Mouse (Mus musculus) liver, adult 2 months (tissue): Measurements from ENCODE around the gene Dmbx1. TPM values are rescaled to one million over a fixed set of nuclear protein-coding genes. Genes with fewer than 3 reads are reported as not detected.

Source experiments
- DNase-seq: peaks from one replicate; pipeline ENCODE4 v3.0.0-alpha.2; 2011; ENCODE audit warnings: low read depth, low spot score; ENCODE audit errors: extremely low read depth
- H3K27ac ChIP-seq: fragments of 200-500 bp; replicated peaks from 2 replicates; pipeline ENCODE4 v1.5.1; 2012; ENCODE audit warnings: low read depth, mild to moderate bottlenecking, control low read depth, inconsistent platforms, low read length; ENCODE audit not compliant: insufficient read depth
- H3K27me3 ChIP-seq: fragments of 200-500 bp; 2 replicates; pipeline ENCODE4 v1.6.1; 2012; ENCODE audit warnings: mild to moderate bottlenecking, moderate library complexity, low read length, inconsistent platforms; ENCODE audit not compliant: control insufficient read depth, insufficient read depth
- H3K36me3 ChIP-seq: fragments of 200-500 bp; 2 replicates; pipeline ENCODE4 v1.6.1; 2012; ENCODE audit warnings: low read length, inconsistent platforms; ENCODE audit not compliant: control insufficient read depth, insufficient read depth
- H3K4me1 ChIP-seq: fragments of 200-500 bp; 2 replicates; pipeline ENCODE4 v1.6.1; 2011; ENCODE audit warnings: low read length; ENCODE audit not compliant: control insufficient read depth, insufficient read depth
- H3K4me3 ChIP-seq: fragments of 200-500 bp; 2 replicates; pipeline ENCODE4 v1.5.1; 2011; ENCODE audit warnings: low read depth, mild to moderate bottlenecking, control low read depth, low read length, moderate library complexity; ENCODE audit not compliant: insufficient read depth
- H3K79me2 ChIP-seq: fragments of 200-500 bp; 2 replicates; pipeline ENCODE4 v1.6.1; 2012; ENCODE audit warnings: inconsistent platforms, mild to moderate bottlenecking, low read length, moderate library complexity; ENCODE audit not compliant: control insufficient read depth, insufficient read depth
- H3K9ac ChIP-seq: fragments of 200-500 bp; 2 replicates; pipeline ENCODE4 v1.6.1; 2012; ENCODE audit warnings: low read depth, mild to moderate bottlenecking, control low read depth, inconsistent platforms, low read length
- CTCF ChIP-seq: fragments of 200-500 bp; IDR thresholded peaks from 2 replicates; pipeline ENCODE4 v1.5.1; 2011; ENCODE audit warnings: low read depth, low read length, control low read depth
- POLR2A ChIP-seq: fragments of 200-500 bp; IDR thresholded peaks from 2 replicates; pipeline ENCODE4 v1.6.1; 2011; ENCODE audit warnings: low read length, control low read depth; ENCODE audit not compliant: insufficient read depth; ENCODE audit errors: extremely low read depth
- WGBS: fragments of 180-500 bp; shearing (Covaris S2); methylation state at CpG from one replicate; pipeline ENCODE4 v1.1.7; 2018; 5-methylcytosine and 5-hydroxymethylcytosine counted together
- polyA plus RNA-seq: library from polyadenylated mRNA; depleted of rRNA; stranded (reverse); fragments of >200 nt; gene quantifications from 2 replicates; pipeline ENCODE4 v1.2.3, GENCODE M21; 2012; rRNA removed
- total RNA-seq: library from RNA; depleted of rRNA; stranded (reverse); fragments of >200 nt; gene quantifications from 2 replicates; pipeline ENCODE4 v1.2.3, GENCODE M21; 2014; rRNA removed

Dmbx1 gene
- total RNA-seq = not detected in 2 replicates
- polyA plus RNA-seq = not detected in 2 replicates

DNA sequence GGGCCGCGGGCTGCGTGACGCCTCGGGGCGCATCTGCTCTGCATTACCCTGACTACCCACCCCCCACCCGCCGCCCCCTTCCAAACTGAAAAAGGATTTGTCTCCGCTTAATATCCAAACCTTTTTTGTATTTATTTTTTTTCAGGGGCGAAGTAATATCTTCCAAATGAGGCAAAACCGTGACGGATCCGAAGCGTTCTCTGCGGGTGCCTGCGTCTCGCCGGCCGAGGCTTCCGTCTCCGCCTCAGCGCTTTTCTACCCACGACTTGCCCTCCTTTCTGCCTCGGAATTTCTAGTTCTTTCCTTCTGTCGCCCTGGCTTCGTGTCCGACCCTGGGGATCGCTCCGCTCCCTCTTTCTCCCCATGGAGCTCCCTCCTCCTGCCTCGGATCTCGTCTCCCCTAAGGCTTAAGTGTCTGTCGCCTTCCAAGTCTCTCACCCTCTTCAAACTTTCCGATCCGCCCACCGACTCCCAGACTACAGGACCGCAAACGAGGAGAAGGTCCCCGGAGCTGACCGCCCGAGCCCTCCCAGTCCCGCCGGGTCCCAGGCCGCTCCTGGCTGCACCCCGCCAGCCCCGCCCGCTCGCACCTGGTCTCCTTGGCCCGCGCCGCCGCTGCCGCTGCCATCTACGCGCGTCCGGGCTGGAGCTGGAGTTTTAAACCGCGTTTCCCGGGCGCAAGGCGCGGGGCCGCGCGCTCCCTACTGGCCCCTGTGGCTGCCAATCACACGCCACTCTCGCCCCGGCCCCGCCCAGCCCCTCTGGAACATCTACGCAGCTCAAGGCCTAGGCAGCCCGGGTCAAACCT lies at the start of gene Dmbx1:
TSS of gene Dmbx1 (minus strand) at position 632 of the 808 bp plus-strand sequence.
- Histone ChIP-seq H3K4me3 (no peak within 1 kb of the TSS), H3K79me2 (no peaks in the 10 kb centered on the region), H3K36me3 (no peaks in the 10 kb centered on the region), H3K9ac (no peak within 1 kb of the TSS), H3K4me1 (peaks cover 12% of the 10 kb centered on the region), H3K27ac (no peak within 1 kb of the TSS), H3K27me3 (peaks cover 49% of the 10 kb centered on the region)
- DNase-seq = no peak
- TF ChIP-seq CTCF (no peak), POLR2A (no peak)
- 3% methylated on average over 71 of the region's 71 CpGs for WGBS

- Histone ChIP-seq H3K36me3 (no peaks in the 10 kb centered on the region), H3K4me3 (no peak overlapping the region), H3K9ac (no peak overlapping the region), H3K27me3 (no peaks in the 10 kb centered on the region), H3K27ac (no peak overlapping the region), H3K79me2 (no peaks in the 10 kb centered on the region), H3K4me1 (no peaks in the 10 kb centered on the region)
- TF ChIP-seq CTCF (no peak), POLR2A (no peak)
- WGBS = 54% methylated on average over 7 of the region's 7 CpGs
- peak; percentile 56 for DNase-seq
These were observed 49.7 kb upstream of the Dmbx1 start for GRCm38 (mm10) chr4:115989382-115989781.

DNA sequence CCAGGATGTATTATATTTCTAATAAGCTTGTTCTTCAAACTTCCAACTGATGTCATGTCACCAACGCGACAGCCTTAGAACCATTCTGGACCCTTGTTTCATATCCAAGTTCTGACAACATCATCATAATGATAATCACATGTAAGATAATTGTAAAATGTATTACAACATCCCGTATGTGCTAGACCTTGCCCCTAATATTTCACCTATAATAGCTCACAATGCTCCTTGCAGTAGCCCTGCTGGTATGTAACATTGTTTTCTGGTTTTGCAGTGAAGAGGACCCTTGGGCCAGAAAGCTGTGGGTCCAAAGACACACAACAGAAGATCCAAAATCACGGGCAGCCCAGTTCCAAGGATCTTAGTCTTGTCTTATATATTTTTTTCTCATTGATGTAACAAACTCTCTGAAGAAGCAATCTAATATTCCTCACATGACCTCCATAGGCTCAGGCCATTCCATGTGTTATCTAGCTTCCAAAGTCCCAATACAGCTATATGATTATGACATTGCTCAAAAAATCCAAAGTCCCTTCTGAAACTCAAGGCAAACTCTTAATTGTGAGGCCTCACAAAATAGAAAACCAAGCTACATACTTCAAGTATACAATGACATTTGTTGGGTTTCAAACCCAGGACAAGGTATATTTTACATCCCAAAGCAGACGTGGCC lies 48.3 kb upstream of the Dmbx1 start:
- 87% methylated on average over 5 of the region's 5 CpGs for WGBS
- H3K4me3 ChIP-seq = no peak overlapping the region
- no peaks in the 10 kb centered on the region for H3K36me3 ChIP-seq
- TF ChIP-seq POLR2A = no peak
- DNase-seq = no peak
- H3K27me3 ChIP-seq = 0 out of 2 replicates have a peak, but pooled peaks cover 3% of the 10 kb centered on the region
- no peak overlapping the region for H3K27ac ChIP-seq
- H3K4me1 ChIP-seq = no peaks in the 10 kb centered on the region
- H3K79me2 ChIP-seq = no peaks in the 10 kb centered on the region
- H3K9ac ChIP-seq = no peak overlapping the region

GRCm38 (mm10) chr4:115987436-115987835 lies 47.7 kb upstream of the Dmbx1 start:
- no peak for DNase-seq
- 70% methylated on average over 1 of the region's 1 CpGs for WGBS
- H3K9ac ChIP-seq = no peak overlapping the region
- H3K4me1 ChIP-seq = no peaks in the 10 kb centered on the region
- no peaks in the 10 kb centered on the region for H3K79me2 ChIP-seq
- TF ChIP-seq POLR2A = no peak
- TF ChIP-seq CTCF = no peak
- 0 out of 2 replicates have a peak, but pooled peaks cover 3% of the 10 kb centered on the region for H3K27me3 ChIP-seq
- no peak overlapping the region for H3K4me3 ChIP-seq
- no peak overlapping the region for H3K27ac ChIP-seq
- no peaks in the 10 kb centered on the region for H3K36me3 ChIP-seq

GRCm38 (mm10) chr4:115984967-115985366 lies 45.2 kb upstream of the Dmbx1 start:
- H3K27ac ChIP-seq = no peak overlapping the region
- 50% methylated on average over 8 of the region's 8 CpGs for WGBS
- H3K4me3 ChIP-seq = no peak overlapping the region
- no peak overlapping the region for H3K9ac ChIP-seq
- no peaks in the 10 kb centered on the region for H3K36me3 ChIP-seq
- H3K4me1 ChIP-seq = no peaks in the 10 kb centered on the region
- no peaks in the 10 kb centered on the region for H3K79me2 ChIP-seq
- H3K27me3 ChIP-seq = 0 out of 2 replicates have a peak, but pooled peaks cover 3% of the 10 kb centered on the region
- DNase-seq = peak; percentile 34
- TF ChIP-seq CTCF (0 out of 2 replicates have a peak, but pooled peaks have one; percentile 7), POLR2A (no peak)
